Mouse (Mus musculus) spleen, postnatal 10 days (tissue): Measurements from ENCODE around the gene Pla2r1.

Experiments
- DNase-seq, 2 experiments: peaks; one replicate each; pipeline ENCODE4 v3.0.0; 2021 to 2022; ENCODE audit warnings: low spot score in 2 of 2

Pla2r1 gene

DNA sequence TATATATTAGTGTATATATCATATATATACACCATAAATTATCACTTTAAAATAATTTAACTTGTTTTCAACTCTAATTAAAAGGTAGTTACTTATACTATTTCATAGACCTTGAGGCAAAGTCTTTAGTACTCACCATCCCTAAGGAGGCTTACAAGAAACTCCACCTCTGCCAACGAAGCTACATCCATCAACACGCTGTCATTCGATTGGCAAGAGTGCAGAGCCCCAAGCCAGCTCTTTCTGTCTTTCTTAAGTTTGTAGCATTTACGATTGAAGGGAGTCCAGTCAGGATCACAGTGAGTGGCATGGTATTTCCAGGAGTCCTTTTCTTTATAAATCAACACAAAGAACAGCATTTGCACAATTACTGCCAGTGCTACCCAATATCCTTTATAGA, 49.1 kb downstream of the Pla2r1 start:
- DNase-seq: no peak

- DNase-seq: no peak
These were observed 52.5 kb downstream of the Pla2r1 start for GRCm38 (mm10) chr2:60500583-60501116.

GRCm38 (mm10) chr2:60479906-60480305, 73.2 kb downstream of the Pla2r1 start:
- DNase-seq: no peak

DNA sequence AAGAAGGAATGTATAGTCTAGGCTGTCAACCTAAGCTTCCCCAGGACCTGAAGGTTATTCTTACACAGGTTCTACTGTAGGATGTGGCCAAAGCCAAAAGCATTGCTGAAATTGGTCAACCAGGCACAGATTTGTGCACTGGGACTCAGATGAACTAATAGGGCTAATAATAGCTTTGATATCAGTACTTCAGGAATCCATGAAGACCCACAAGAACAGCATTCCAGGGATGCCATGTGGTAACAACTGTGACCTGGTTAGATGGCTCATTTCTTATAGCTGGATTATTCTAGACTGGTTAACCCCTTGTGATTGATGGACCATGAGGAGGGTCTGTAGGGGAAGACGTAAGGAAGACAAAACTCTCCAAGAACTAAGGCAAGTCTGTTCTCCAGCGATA, 74.3 kb downstream of the Pla2r1 start:
- DNase-seq: no peak

- DNase-seq: no peak
These were observed 84.0 kb downstream of the Pla2r1 start for GRCm38 (mm10) chr2:60468901-60469770.

DNA sequence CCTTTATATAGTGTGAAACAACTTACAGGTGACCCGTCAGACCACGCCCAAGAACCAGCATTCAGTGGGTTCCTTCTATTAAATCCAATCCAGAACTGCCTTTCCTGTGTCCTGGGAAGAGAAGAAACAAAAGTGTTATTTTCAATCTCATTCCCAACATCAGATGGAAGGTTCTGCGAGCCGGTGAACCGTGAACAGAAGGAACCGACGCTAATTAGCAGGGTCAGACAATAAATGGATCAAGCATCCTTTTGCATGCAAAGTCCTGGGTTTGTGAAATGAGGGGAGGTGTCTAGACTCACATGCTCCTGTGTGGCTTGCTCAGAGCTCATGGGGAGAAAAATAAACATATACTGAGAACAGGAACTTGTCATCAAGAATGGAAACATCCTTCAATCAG, 100.7 kb downstream of the Pla2r1 start:
- no peak for DNase-seq

GRCm38 (mm10) chr2:60451119-60451773, 101.9 kb downstream of the Pla2r1 start:
- DNase-seq: no peak

GRCm38 (mm10) chr2:60449732-60450131, 103.4 kb downstream of the Pla2r1 start:
- DNase-seq: no peak

DNA sequence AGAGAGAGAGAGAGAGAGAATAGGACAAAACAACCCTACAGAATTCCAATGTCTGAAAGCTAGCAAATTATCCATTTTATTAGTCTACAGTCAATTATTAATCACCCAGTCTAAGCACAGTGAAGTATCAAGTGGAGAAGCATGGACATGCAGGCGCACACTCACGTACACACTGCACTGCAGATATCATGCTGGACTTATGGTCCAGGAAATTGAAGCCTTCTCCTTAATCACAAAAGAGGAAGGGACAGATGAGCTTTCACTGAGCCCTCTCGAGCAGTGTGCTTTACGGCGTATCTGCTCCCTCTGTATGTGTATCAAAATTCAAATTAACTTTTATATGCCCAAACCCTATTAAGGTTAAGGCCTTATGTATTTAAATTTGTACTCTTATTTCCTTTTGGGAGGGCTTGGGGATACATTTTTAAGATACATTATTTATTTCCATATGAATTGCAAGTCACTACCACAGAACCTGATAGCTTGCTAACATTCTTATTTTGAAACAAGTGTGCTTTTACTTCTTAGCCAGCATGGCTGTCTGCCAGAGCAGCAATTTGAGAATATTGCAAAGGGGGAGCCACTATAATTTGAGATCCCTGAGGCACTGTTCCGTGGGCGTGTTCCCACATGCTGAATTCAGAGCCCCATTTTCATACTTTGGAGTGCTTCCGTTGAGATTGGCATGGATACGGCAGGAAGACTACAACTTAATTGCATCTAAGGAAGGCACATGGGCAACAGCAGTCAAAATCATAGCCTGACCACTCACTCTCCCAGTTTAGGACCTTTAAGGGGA, 108.2 kb downstream of the Pla2r1 start:
- DNase-seq: no peak

GRCm38 (mm10) chr2:60443279-60443678, 109.8 kb downstream of the Pla2r1 start:
- no peak for DNase-seq

DNA sequence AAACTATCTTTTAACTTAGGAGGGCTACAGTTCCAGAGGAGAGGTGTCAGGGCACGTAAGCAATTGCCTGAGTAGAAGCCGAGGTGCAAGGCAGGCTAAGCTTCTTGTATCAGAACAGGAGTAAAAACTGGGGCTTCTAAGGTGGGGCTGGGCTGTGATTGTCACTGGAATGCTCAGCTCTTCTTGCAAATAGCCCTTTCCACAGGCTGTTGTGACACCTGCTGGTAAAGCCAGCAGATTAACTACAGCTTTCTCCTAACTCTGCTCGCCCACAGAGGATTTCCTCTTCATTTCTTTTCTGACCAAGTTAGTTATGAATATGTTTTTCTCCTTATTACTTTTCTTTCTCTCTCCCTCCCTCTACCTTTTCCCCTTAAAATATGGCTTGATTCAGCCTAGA, 111.2 kb downstream of the Pla2r1 start:
- DNase-seq: no peak

DNA sequence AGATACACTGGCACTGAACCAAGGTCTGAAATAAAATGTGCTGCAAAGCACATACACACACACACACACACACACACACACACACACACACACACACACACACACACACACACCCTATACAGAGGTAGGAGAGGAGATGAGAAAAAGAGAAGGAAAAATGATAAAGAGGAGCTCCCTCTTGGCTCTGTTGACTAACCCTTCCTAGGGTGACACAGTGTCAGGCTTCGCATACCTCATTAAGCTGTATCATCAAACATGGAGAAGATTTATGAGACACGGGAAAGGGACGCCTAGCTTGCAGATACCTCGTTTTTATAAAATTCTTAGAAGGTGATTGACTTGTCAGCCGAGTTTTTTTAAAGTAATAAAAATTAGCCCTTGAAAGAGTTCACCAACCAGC, 116.3 kb downstream of the Pla2r1 start:
- DNase-seq: no peak

- DNase-seq: no peak
These were observed 122.6 kb downstream of the Pla2r1 start for GRCm38 (mm10) chr2:60430315-60431021.

- DNase-seq: peak; percentile 39 to 76
These were observed 135.0 kb downstream of the Pla2r1 start for GRCm38 (mm10) chr2:60418075-60418474.

DNA sequence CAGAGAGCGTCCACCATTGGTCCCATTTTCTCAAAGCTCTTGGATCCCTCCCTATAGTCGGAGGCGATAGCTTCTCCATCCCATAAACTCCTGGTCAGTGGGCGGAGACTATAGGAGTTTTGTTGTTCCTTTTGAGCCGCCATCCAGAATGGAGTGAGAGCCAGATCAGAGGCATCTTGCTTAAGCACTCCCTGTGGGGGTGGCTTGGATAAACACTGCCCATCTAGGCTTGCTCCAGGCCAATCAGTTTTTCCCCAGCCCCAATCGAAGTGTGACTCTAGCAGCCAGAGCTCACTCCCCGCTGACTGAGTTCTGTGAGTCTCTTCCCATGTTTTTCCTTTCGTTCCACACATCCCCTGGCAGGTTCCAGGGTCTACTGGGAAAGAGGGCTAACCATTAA, 138.8 kb downstream of the Pla2r1 start:
- DNase-seq: no peak

DNA sequence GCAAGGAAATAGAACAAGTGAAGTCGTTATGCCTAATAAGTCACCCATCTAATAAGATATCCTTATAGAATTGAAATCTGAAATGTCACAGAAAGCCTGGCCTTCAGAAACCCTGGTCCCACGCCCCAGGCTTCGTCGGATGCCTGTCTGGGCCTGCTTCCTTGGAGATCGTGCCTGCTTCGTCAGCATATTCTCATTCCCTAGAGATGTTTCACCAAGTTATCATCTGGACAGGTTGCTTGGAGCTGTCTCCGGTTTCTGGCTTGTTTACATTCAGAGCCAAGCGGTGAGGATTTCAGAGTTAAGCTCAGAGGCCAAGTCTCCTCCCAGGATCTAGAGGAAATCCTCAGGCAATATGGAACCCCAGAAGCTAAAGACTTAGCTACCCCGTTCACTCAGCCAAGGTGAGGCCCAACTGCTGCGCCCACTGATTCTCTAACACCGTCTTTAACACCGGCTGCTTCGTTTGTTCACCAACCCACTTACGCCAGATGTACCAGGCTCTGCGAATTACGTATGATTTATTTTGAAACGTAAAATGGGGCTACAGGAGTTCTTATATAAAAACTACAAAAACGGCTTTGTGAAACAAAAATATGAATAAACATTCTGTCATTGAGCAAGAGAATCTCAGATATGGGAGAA, 140.0 kb downstream of the Pla2r1 start:
- DNase-seq: no peak

- DNase-seq: no peak
These were observed 141.9 kb downstream of the Pla2r1 start for GRCm38 (mm10) chr2:60411181-60411580.

- no peak for DNase-seq
These were observed 142.9 kb downstream of the Pla2r1 start for GRCm38 (mm10) chr2:60409989-60410763.

GRCm38 (mm10) chr2:60409194-60409593, 143.9 kb downstream of the Pla2r1 start:
- no peak for DNase-seq

DNA sequence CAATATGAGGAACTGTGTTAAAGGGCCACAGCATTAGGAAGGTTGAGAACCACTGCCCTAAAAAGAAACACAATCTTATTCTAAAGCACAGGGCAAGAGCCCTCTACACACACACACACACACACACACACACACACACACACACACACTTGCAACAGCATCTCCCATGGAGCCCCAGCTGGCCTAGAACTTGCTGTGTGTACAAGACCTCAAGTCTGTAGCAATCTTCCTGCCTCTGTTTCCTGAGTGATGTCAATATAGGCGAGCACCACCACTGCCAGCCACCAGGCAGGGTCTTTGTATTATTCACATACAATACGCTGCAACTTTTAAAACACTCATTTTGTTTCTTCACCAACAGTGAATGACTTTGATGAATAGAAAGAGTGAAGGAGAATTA, 145.7 kb downstream of the Pla2r1 start:
- DNase-seq: no peak
